Mouse (Mus musculus) limb, embryonic 15.5 days (tissue): ENCODE results near the gene Tmprss2. TPM values are rescaled to one million over a fixed set of nuclear protein-coding genes. Genes with fewer than 3 reads are reported as not detected.
A peak's percentile ranks its signal among the peaks of the same experiment; 100 is the strongest.

Source experiments
- ATAC-seq: fragments of 200-750 bp; cut with Nextera tagmentation; 2 replicates; pipeline ENCODE4 v1.8.0; 2017; ENCODE audit warnings: low read depth, moderate TSS enrichment; ENCODE audit not compliant: insufficient number of reproducible peaks, low FRiP score, low TSS enrichment
- H3K27ac ChIP-seq: fragments of 300-500 bp; sonication (generic); 2 replicates; pipeline ENCODE4 v1.5.1; 2015; ENCODE audit warnings: moderate library complexity, mild to moderate bottlenecking, inconsistent platforms
- H3K27me3 ChIP-seq: fragments of 300-500 bp; sonication (generic); 2 replicates; pipeline ENCODE4 v1.6.1; 2015; ENCODE audit warnings: inconsistent platforms
- H3K36me3 ChIP-seq: fragments of 300-500 bp; sonication (generic); 2 replicates; pipeline ENCODE4 v1.6.1; 2015; ENCODE audit warnings: inconsistent platforms
- H3K4me1 ChIP-seq: fragments of 300-500 bp; sonication (generic); 2 replicates; pipeline ENCODE4 v1.6.1; 2015; ENCODE audit warnings: inconsistent platforms
- H3K4me2 ChIP-seq: fragments of 300-500 bp; sonication (generic); 2 replicates; pipeline ENCODE4 v1.6.1; 2015; ENCODE audit warnings: mild to moderate bottlenecking, inconsistent platforms
- H3K4me3 ChIP-seq: fragments of 300-500 bp; sonication (generic); 2 replicates; pipeline ENCODE4 v1.5.1; 2015; ENCODE audit warnings: mild to moderate bottlenecking, inconsistent platforms
- H3K9ac ChIP-seq: fragments of 300-500 bp; sonication (generic); 2 replicates; pipeline ENCODE4 v1.6.1; 2015; ENCODE audit warnings: inconsistent platforms
- H3K9me3 ChIP-seq: fragments of 300-500 bp; sonication (generic); 2 replicates; pipeline ENCODE4 v1.6.1; 2016; ENCODE audit warnings: inconsistent platforms
- WGBS: fragments of 180-500 bp; shearing (Covaris S2); methylation state at CpG from one replicate; pipeline ENCODE4 v1.1.7; 2015; 5-methylcytosine and 5-hydroxymethylcytosine counted together
- polyA plus RNA-seq: library from polyadenylated mRNA; unstranded; fragments of >200 nt; fragmentation: Nextera tagmentation; extraction: Ambion mirVana; gene quantifications from 2 replicates; pipeline ENCODE4 v1.2.1, GENCODE M21; 2015

The Tmprss2 gene
- 0.78 and 0.97 TPM in 2 replicates for polyA plus RNA-seq

DNA sequence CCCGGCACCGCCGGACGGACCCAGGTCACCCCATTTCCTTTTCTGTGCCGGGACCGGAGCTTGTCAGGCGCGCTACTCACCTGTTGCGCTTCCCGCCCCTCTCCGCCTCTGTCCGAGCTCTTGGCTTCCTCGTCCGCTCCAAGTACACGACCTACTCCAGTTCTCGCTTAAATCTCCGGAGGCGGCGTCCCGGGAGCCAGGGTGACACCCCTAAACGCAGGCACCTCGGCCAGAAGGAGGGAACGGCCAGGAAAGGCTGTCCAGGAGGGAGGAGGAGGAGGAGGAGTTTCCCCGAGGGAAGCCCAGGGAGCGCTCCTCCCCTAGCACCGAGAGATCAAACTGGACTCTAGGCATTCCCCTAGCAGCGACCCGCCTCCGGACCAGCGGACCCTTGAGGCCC lies at the start of gene Tmprss2:
Tmprss2 (minus strand) TSS at position 257 of the 400 bp plus-strand sequence.
- Histone ChIP-seq H3K9ac (peak within 1 kb of the TSS; percentile 20; the same call in 1 of the 2 replicates), H3K27me3 (peaks cover 42% of the 10 kb centered on the region)

DNA sequence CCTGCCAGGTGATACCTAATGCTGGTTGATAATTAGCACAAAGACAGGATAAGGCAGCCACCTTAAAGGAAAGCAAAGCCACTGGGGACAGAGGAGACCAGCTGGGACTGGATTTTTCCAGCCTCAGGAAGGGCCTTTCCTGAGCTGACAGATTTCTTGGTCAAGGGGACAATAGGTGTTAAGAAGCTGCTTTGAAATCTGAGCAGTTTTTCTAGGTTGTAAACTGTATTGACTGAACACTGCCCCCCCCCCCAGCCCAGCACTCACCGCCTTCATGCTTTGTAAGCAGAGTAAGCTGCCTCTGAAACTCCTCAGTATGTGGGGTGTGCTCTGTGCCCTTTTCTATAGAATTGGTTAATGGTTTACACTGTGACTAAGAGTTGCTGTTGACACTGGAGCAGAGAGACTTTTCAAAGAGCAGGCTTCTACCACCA lies 48.2 kb upstream of the Tmprss2 start:
- 21% methylated on average over 1 of the region's 1 CpGs for WGBS
- H3K27ac ChIP-seq = no peak overlapping the region

More for the DNA sequence above, at the start of gene Tmprss2:
- ATAC-seq = 0 out of 2 replicates have a peak, but pooled peaks have one; percentile 15
- H3K4me1 ChIP-seq = peaks cover 15% of the 10 kb centered on the region
- H3K4me3 ChIP-seq = peak within 1 kb of the TSS; percentile 38
- no peaks in the 10 kb centered on the region for H3K36me3 ChIP-seq
- H3K27ac ChIP-seq = no peak within 1 kb of the TSS
- peak within 1 kb of the TSS; percentile 75 for H3K4me2 ChIP-seq
- under 1% methylated on average over 30 of the region's 30 CpGs for WGBS
- H3K9me3 ChIP-seq = no peaks in the 10 kb centered on the region

DNA sequence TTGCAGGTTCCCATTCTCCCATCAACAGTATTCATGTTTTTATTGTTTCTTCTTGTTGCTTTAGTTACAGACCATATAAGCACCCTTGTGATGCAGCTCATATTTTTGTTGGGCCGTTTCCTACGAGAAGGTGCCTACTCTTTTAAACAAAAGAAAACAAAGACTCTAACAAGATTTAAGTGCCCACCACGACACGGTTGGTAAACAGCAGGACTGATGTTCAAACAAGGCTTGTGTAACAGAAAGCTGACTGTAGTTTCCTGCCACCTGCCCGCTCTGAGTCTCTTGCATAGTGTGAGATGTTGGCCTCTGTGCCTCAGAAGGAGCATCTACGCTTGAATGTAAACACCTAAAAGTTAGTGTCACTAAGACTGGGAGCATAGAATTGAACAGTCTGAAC lies 47.5 kb upstream of the Tmprss2 start:
- no peak overlapping the region for H3K9ac ChIP-seq
- H3K27ac ChIP-seq = no peak overlapping the region
- ATAC-seq = no peak
- no peak overlapping the region for H3K4me2 ChIP-seq
- no peak overlapping the region for H3K4me3 ChIP-seq
- H3K36me3 ChIP-seq = no peaks in the 10 kb centered on the region
- H3K9me3 ChIP-seq = no peaks in the 10 kb centered on the region
- H3K27me3 ChIP-seq = no peaks in the 10 kb centered on the region
- 69% methylated on average over 6 of the region's 6 CpGs for WGBS
- no peaks in the 10 kb centered on the region for H3K4me1 ChIP-seq

More for the DNA sequence above, 48.2 kb upstream of the Tmprss2 start:
- no peak for ATAC-seq
- no peak overlapping the region for H3K4me3 ChIP-seq
- no peaks in the 10 kb centered on the region for H3K9me3 ChIP-seq
- no peaks in the 10 kb centered on the region for H3K27me3 ChIP-seq
- H3K9ac ChIP-seq = no peak overlapping the region
- H3K4me1 ChIP-seq = no peaks in the 10 kb centered on the region
- H3K36me3 ChIP-seq = no peaks in the 10 kb centered on the region
- H3K4me2 ChIP-seq = no peak overlapping the region

DNA sequence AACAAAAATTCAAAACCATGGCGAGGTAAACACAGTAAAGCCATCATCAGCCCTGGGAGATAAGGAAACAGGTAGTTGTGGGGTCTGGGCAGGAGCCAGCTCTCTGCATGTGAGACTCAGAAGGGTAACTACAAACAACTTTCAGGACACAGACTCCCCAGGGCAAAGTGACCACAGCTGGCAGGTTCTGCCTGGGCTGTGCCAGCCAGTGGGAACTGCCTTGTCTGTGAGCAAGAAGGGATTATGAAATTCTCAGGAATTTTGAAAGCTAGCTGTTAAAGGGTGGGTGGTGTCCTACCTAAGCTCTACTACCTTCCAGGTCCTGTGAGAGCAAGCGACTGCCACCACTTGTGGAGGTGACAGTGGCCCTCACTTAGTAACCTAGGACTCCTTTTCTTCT lies 44.8 kb upstream of the Tmprss2 start:
- Histone ChIP-seq H3K4me3 (no peak overlapping the region), H3K4me2 (no peak overlapping the region), H3K9ac (no peak overlapping the region), H3K27ac (no peak overlapping the region), H3K27me3 (no peaks in the 10 kb centered on the region), H3K9me3 (no peaks in the 10 kb centered on the region), H3K4me1 (no peaks in the 10 kb centered on the region), H3K36me3 (no peaks in the 10 kb centered on the region)
- no peak for ATAC-seq
- WGBS = 76% methylated on average over 2 of the region's 2 CpGs

DNA sequence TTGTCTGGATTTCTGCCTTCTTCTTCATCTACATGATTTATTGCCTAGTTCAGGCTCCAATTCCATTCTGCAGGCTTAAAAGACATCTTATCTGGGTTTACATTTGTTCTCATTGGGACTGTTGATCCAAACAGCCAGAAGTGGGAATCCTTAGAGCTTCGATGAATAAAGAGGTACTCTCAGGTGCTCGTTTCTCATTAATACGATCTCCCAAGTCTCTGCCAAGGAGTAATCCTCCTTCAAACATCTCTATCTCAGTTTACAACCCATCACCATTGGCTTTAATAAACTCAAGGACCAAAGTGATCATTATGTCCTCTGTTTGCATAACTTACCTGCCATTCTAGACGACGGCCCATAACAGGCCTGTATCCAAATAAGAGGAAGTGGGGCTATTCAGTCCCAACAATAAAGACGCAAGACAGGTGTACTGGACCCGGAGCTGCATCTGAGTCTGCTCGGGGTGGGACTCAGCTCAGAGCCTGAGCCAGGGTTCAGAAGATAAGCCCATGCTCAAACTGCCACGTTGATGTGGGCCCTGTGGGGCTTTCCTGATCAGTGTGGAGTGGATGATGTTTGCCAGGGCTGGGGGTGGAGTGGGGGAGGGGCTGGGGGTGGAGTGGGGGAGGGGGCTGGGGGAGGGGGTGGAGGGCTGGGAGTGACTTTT lies 38.7 kb upstream of the Tmprss2 start:
- Histone ChIP-seq H3K4me2 (no peak overlapping the region), H3K27me3 (no peaks in the 10 kb centered on the region), H3K4me3 (no peak overlapping the region), H3K9ac (no peak overlapping the region), H3K4me1 (no peaks in the 10 kb centered on the region), H3K36me3 (no peaks in the 10 kb centered on the region), H3K27ac (no peak overlapping the region), H3K9me3 (no peaks in the 10 kb centered on the region)
- 67% methylated on average over 9 of the region's 9 CpGs for WGBS
- ATAC-seq = no peak

DNA sequence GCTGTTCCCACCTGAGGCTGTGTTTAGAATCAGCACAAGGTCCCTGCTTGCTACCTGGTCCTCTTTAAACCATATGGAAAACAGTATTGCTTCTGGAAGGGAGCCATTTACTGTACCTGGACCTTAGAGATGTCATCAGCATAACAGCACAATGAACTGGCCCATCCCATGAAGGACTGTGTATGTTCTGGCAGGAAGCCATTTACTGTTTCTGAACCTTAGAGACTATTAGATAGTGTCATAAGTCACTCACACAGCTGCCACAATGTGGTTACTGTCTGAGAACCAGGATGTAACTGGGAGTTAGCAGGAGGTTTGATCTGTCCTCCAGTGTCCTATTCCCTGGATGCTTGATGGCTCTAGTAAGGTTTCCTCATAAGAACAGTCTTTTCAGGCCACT lies 33.7 kb upstream of the Tmprss2 start:
- no peak overlapping the region for H3K27ac ChIP-seq
- no peaks in the 10 kb centered on the region for H3K27me3 ChIP-seq
- H3K9me3 ChIP-seq = no peaks in the 10 kb centered on the region
- no peak overlapping the region for H3K4me3 ChIP-seq
- no peak overlapping the region for H3K4me2 ChIP-seq
- no peaks in the 10 kb centered on the region for H3K4me1 ChIP-seq
- no peak for ATAC-seq
- H3K9ac ChIP-seq = no peak overlapping the region
- no peaks in the 10 kb centered on the region for H3K36me3 ChIP-seq

DNA sequence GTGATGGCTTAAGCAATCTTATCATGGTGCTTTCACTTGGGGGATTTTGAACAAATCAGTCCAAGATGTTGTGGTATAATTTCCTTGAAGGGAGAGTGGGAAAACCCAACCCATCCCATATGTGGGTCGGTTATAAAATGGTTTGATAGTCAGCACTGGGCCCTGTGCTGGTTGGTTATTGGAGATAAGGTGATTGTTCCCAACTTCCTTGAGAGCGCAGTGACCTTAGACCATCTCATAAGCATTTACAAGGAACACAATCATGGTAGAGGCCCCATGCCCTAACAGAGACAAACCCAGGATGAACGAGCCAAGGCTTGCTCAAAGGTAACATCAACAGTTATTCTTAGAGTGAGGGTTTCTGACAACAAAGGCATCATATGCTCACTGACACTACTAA lies 28.6 kb upstream of the Tmprss2 start:
- no peak overlapping the region for H3K27ac ChIP-seq
- H3K4me2 ChIP-seq = no peak overlapping the region
- 80% methylated on average over 3 of the region's 3 CpGs for WGBS
- no peaks in the 10 kb centered on the region for H3K4me1 ChIP-seq
- H3K9ac ChIP-seq = no peak overlapping the region
- no peak for ATAC-seq
- no peak overlapping the region for H3K4me3 ChIP-seq
- H3K27me3 ChIP-seq = no peaks in the 10 kb centered on the region
- H3K36me3 ChIP-seq = no peaks in the 10 kb centered on the region
- no peaks in the 10 kb centered on the region for H3K9me3 ChIP-seq

DNA sequence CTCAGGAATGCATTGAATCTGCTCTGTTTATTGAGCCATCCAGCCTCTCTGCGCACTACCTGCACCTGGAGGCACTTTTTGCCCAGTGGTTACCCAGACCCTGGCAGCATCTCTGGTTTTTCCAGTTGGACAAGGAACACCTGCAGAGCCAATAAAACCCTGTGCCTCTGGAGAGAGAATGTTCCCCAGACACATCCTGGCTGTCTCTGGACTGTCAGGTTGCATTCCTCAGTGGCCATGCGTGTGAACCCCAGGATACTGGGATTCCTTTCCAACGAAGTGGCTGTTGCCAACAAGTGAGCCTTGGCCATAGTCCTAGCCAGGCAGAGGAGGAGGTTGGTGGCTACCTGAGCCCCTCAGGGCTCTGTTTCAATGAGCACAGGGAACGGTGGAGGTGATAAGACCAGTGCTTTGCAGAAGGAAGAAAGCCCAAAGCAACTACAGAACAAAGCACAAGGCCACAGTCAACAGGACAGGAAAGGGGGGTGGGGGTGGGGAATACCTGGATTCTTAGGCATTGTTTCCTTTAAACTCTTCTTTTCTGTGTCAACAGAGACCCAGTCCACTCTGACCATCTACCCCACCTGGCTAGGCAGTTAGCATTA lies 22.0 kb upstream of the Tmprss2 start:
- Histone ChIP-seq H3K4me2 (no peak overlapping the region), H3K27ac (no peak overlapping the region), H3K9me3 (no peaks in the 10 kb centered on the region), H3K27me3 (no peaks in the 10 kb centered on the region), H3K9ac (no peak overlapping the region), H3K36me3 (no peaks in the 10 kb centered on the region), H3K4me3 (no peak overlapping the region), H3K4me1 (no peaks in the 10 kb centered on the region)
- 38% methylated on average over 4 of the region's 4 CpGs for WGBS
- no peak for ATAC-seq

DNA sequence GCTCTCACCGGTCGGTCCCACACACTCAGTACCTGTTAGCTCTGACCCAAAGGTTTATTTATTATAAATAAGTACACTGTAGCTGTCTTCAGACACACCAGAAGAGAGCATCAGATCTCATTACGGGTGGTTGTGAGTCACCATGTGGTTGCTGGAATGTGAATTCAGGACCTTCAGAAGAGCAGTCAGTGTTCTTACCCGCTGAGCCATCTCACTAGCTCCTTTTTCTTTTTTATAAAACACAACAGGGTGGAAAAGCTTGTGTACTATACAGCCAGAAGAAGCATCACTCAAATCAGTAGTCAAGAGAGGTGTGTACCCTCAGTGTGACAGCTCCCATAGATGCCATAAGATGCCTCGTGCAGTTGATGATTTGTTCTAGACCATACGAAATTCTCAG lies 12.2 kb upstream of the Tmprss2 start:
- H3K4me2 ChIP-seq = no peak overlapping the region
- H3K27me3 ChIP-seq = no peaks in the 10 kb centered on the region
- no peaks in the 10 kb centered on the region for H3K4me1 ChIP-seq
- no peak overlapping the region for H3K9ac ChIP-seq
- 81% methylated on average over 6 of the region's 6 CpGs for WGBS
- ATAC-seq = no peak
- no peak overlapping the region for H3K4me3 ChIP-seq
- H3K27ac ChIP-seq = no peak overlapping the region
- no peaks in the 10 kb centered on the region for H3K36me3 ChIP-seq
- no peaks in the 10 kb centered on the region for H3K9me3 ChIP-seq

DNA sequence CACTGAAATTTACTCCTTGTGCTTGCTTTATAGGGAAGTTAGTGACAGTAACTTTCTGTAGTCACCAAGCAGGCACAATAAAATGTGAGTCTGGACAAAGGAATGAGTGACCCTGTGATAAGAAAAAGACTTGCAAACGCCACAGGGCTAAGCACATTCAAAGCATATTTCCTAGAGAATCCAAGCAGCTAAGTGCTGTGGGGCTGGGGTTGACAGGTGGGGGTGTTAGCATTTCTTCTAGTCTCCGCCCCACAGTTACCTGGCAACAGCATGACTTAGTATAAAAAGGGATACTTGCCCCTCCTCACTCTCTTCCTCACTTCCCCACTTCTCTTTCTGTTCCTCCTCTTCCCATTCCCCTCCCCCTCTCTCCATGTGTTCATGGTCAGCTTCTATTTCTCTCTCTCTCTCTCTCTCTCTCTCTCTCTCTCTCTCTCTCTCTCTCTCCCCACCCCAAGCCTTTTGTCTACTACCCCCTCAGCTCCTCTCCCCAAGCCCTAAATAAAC lies 11.4 kb upstream of the Tmprss2 start:
- WGBS = 58% methylated on average over 2 of the region's 2 CpGs
- H3K36me3 ChIP-seq = no peaks in the 10 kb centered on the region
- no peak overlapping the region for H3K4me2 ChIP-seq
- no peak overlapping the region for H3K4me3 ChIP-seq
- no peak overlapping the region for H3K27ac ChIP-seq
- H3K9ac ChIP-seq = no peak overlapping the region
- H3K9me3 ChIP-seq = no peaks in the 10 kb centered on the region
- no peaks in the 10 kb centered on the region for H3K4me1 ChIP-seq
- H3K27me3 ChIP-seq = no peaks in the 10 kb centered on the region
- ATAC-seq = no peak

DNA sequence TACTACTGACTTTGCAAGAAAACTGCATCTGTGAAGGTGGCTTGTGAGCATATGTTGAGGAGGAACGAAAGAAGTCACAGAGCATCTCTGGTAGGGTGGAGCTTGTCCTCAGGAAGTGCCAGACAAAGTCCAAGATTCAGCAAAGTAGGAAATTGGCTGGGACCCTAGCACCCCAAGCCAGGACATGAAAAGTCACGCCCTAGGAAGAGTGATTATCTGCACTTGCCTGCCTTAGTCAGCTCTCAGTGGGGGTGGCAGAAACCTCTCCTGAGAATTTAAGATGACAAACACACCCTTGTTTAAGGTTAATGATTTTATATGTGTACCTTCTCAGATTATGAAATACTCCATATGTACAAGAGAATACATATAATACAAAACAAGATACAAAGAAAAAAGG lies 7.3 kb upstream of the Tmprss2 start:
- H3K27ac ChIP-seq = no peak overlapping the region
- no peaks in the 10 kb centered on the region for H3K9me3 ChIP-seq
- H3K4me3 ChIP-seq = no peak overlapping the region
- no peaks in the 10 kb centered on the region for H3K36me3 ChIP-seq
- H3K4me2 ChIP-seq = no peak overlapping the region
- no peak for ATAC-seq
- 62% methylated on average over 2 of the region's 2 CpGs for WGBS
- no peaks in the 10 kb centered on the region for H3K4me1 ChIP-seq
- H3K27me3 ChIP-seq = no peaks in the 10 kb centered on the region
- H3K9ac ChIP-seq = no peak overlapping the region

DNA sequence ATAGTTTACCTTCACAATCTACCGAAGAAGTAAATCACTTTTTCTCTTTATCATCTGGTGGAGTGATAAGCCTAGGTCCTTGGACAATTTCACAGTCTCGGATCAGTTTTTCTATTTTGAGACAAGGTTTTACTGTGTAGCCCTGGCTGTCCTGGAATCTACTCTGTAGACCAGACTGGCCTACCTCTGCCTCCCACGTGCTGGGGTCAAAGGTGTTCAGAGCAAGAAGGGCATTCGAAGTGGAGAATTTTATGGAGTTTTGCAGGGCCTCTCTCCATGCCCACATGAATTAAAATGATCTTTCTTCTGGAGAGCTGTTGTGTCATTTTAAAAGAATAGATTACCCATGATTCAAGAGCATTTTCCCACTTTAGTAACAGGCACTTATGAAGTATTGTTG lies 1.0 kb upstream of the Tmprss2 start:
- Histone ChIP-seq H3K27me3 (peaks cover 42% of the 10 kb centered on the region), H3K27ac (no peak overlapping the region)
- whole genome bisulfite sequencing = 55% methylated on average over 4 of the region's 4 CpGs

More for the DNA sequence above, 1.0 kb upstream of the Tmprss2 start:
- H3K9me3 ChIP-seq = no peaks in the 10 kb centered on the region
- no peak overlapping the region for H3K4me2 ChIP-seq
- no peak overlapping the region for H3K9ac ChIP-seq
- ATAC-seq = no peak
- peaks cover 15% of the 10 kb centered on the region for H3K4me1 ChIP-seq
- no peak overlapping the region for H3K4me3 ChIP-seq
- H3K36me3 ChIP-seq = no peaks in the 10 kb centered on the region
